Mouse (Mus musculus) layer of hippocampus, adult 2 months (tissue): ENCODE results near the gene Chmp6. TPM values are rescaled to one million over a fixed set of nuclear protein-coding genes. Genes with fewer than 3 reads are reported as not detected.

Experiments
- DNase-seq, 2 experiments: peaks; one replicate each; pipeline ENCODE4 v3.0.0; 2022; ENCODE audit warnings: low spot score in 2 of 2
- H3K27ac ChIP-seq: fragments of 200-600 bp; 2 replicates; pipeline ENCODE4 v1.8.1; 2022
- H3K4me3 ChIP-seq: fragments of 200-600 bp; 2 replicates; pipeline ENCODE4 v1.8.1; 2022; ENCODE audit warnings: mild to moderate bottlenecking
- CTCF ChIP-seq: fragments of 200-600 bp; conservative IDR thresholded peaks from 2 replicates; pipeline ENCODE4 v1.8.1; 2022; ENCODE audit warnings: antibody characterized with exemption, mild to moderate bottlenecking, moderate library complexity
- long read RNA-seq, 2 experiments: library from polyadenylated mRNA; stranded (forward); transcript quantifications; one replicate each; pipeline ENCODE4 v2.0.0; 2021; ENCODE audit warnings: borderline mapping rate in 2 of 2
- total RNA-seq, 2 experiments: library from RNA; stranded (reverse); gene quantifications; 2 replicates each; pipeline ENCODE4 v1.2.3; 2021

Gene Chmp6
- 10 to 100 TPM; 34.7 to 45.9 TPM for total RNA-seq
- long read RNA-seq, experiment 1, transcript Chmp6-201 (8 exons, 1,557 nt), result major isoform, 33 of 38 reads
- long read RNA-seq, experiment 1, partial matches to known transcripts, result 0 of 38 reads
- long read RNA-seq, experiment 1, other reads (novel, unspliced or antisense), result 5 of 38 reads
- long read RNA-seq, experiment 2, transcript Chmp6-201 (8 exons, 1,557 nt), result major isoform, 37 of 40 reads
- long read RNA-seq, experiment 2, partial matches to known transcripts, result 1 of 40 reads
- long read RNA-seq, experiment 2, other reads (novel, unspliced or antisense), result 1 of 40 reads

DNA sequence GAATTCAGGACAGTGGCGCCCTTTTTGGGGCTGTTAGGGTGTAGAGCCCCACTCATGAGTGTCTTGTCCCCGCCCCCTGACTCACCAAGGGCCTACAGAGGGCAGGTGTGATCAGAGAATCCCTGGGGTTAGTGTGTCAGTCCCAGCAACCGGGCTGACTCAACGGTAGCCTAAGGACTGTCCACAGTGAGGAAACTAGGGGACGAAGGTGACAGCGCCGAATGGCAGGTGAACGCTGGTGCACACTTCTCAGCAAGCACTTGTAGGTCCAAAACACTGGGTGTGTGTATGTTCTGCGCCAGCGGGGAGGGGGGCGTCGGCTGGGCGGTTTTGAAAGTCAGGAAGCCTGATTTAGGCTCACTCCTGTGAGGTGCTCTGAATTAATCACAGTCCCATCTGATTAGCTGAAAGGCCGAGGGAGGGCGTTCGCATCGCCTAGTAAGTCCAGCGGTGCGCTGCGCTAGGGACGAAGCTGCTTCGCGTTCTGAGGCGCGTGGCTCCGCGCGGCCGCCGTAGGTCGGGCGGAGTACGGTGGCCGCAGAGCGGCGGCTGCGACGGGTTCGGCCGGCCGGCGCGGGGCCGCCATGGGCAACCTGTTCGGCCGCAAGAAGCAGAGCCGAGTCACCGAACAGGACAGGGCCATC, at the start of gene Chmp6:
Gene Chmp6, plus strand, starts transcription at position 151 of the 644 bp plus-strand sequence.
- Histone ChIP-seq H3K4me3 (peak within 1 kb of the TSS; percentile 99), H3K27ac (peak within 1 kb of the TSS; percentile 97)
- peak; percentile 32 for TF ChIP-seq CTCF
- peak; percentile 83 to 93 for DNase-seq

DNA sequence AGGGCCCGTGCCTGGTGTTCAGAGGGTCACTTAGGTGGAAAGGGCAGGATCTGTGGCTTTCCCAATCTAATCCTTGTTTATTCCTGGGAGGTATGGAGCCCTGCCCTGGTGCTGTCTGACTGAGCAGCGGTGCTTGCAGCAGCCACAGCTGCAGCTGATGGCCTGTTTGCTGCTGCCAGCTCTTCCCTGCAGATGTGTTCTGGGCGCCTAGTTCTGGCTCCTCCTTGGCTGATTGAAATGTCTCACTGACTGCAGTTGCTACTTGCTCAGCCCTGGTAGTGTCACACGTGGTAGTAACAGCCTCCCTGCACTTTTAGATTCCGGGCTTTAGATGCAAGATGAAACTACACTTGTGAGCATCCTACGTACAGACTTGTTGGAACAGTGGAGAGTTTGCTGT, 46.4 kb upstream of the Chmp6 start:
- no peak for DNase-seq
- Histone ChIP-seq H3K4me3 (no peak overlapping the region), H3K27ac (no peak overlapping the region)
- TF ChIP-seq CTCF, result no peak

DNA sequence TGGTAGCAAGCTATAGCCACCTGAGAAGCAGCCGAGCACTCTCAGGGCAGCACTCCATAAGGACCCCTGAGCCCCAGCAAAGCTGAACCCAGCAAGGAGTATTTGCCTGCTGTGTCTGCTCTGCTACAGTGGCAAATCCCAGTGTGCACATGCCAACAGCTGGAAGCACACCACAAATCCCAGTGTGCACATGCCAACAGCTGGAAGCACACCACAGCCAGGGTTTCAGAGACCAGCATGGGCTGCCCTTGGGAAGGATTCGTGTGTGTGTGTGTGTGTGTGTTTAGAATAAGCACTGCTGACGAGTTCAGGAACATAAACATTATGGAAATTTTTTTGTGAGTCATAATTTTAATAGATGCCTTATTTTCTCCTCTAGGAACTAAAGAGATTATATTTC, 45.1 kb upstream of the Chmp6 start:
- peak overlapping the region; percentile 82 for H3K27ac ChIP-seq
- H3K4me3 ChIP-seq, result no peak overlapping the region
- TF ChIP-seq CTCF, result no peak
- no peak for DNase-seq

- TF ChIP-seq CTCF, result no peak
- no peak overlapping the region for H3K4me3 ChIP-seq
- peak overlapping the region; percentile 82 for H3K27ac ChIP-seq
- peak in 1 of 2 experiments; percentile 40 for DNase-seq
Measured at GRCm38 (mm10) chr11:119868556-119868955, 44.7 kb upstream of the Chmp6 start.

GRCm38 (mm10) chr11:119871141-119871540, 42.1 kb upstream of the Chmp6 start:
- Histone ChIP-seq H3K4me3 (no peak overlapping the region), H3K27ac (no peak overlapping the region)
- no peak for DNase-seq
- no peak for TF ChIP-seq CTCF

- H3K27ac ChIP-seq, result no peak overlapping the region
- no peak for TF ChIP-seq CTCF
- no peak overlapping the region for H3K4me3 ChIP-seq
- DNase-seq, result no peak
Measured at GRCm38 (mm10) chr11:119873643-119874042, 39.6 kb upstream of the Chmp6 start.

DNA sequence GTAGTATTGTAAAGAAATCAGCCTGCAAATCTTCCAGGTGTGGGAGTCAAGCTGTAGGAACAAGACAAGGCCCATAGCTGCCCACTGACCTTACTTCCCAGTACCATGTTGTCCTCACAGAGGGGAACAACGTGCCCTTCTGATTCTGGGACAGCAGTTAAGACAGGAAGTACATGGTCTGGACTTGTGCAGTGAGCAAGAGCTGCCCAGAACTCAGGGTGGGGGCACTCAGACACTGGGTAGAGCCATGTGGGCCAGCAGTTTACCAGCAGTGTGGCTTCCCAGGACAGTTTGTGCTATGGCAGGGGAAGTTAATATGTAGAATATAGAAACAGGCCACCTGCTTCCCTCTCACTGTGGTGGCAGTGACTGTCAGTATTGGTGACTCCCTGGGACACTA, 38.4 kb upstream of the Chmp6 start:
- DNase-seq, result no peak

DNA sequence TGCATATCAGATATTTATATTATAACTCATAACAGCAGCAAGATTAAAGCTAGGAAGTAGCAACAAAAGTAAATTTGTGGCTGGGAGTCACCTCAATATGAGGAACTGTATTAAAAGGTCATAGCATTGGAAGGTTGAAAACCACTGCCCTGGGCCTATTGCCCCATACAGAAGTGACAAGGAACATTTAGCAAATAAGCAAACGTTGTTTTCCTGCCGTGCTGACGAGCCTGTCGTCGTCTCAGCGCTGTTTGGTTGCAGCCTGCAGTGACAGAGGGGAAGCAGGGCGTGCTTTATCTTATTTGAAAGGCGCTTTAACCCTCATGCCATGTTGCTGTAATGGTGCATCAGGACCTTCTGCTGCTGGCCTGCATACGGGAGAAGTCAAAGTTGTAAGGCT, 37.6 kb upstream of the Chmp6 start:
- no peak overlapping the region for H3K27ac ChIP-seq
- no peak overlapping the region for H3K4me3 ChIP-seq
- DNase-seq, result no peak
- no peak for TF ChIP-seq CTCF

More for the DNA sequence above, 38.4 kb upstream of the Chmp6 start:
- no peak overlapping the region for H3K27ac ChIP-seq
- no peak for TF ChIP-seq CTCF
- H3K4me3 ChIP-seq, result no peak overlapping the region

- H3K27ac ChIP-seq, result no peak overlapping the region
- DNase-seq, result no peak
- TF ChIP-seq CTCF, result no peak
- no peak overlapping the region for H3K4me3 ChIP-seq
Measured at GRCm38 (mm10) chr11:119877124-119877523, 36.1 kb upstream of the Chmp6 start.

DNA sequence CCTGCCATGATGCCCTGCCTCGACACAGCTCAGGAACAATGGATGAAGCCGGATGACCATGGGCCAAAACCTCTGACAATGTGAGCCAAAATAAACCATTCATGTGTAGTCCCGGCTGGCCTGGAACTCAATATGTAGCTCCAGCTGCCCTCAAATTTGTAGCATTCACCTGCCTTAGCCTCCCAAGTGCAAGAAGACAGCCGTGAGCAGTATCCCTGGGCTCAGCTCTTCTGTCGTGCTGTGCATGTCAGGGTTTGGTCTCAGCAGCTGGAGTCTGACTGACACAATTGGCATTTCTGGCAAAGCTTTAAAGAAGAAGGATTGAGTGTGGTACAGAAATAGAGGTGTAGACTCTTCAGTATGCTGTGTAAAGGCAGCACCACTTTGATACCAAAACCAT, 33.7 kb upstream of the Chmp6 start:
- no peak for DNase-seq
- no peak for TF ChIP-seq CTCF
- Histone ChIP-seq H3K27ac (no peak overlapping the region), H3K4me3 (no peak overlapping the region)

- DNase-seq, result no peak
- TF ChIP-seq CTCF, result no peak
- Histone ChIP-seq H3K4me3 (no peak overlapping the region), H3K27ac (no peak overlapping the region)
Measured at GRCm38 (mm10) chr11:119883646-119884045, 29.6 kb upstream of the Chmp6 start.

GRCm38 (mm10) chr11:119889966-119890365, 23.3 kb upstream of the Chmp6 start:
- DNase-seq, result no peak
- H3K27ac ChIP-seq, result no peak overlapping the region
- no peak overlapping the region for H3K4me3 ChIP-seq
- no peak for TF ChIP-seq CTCF

DNA sequence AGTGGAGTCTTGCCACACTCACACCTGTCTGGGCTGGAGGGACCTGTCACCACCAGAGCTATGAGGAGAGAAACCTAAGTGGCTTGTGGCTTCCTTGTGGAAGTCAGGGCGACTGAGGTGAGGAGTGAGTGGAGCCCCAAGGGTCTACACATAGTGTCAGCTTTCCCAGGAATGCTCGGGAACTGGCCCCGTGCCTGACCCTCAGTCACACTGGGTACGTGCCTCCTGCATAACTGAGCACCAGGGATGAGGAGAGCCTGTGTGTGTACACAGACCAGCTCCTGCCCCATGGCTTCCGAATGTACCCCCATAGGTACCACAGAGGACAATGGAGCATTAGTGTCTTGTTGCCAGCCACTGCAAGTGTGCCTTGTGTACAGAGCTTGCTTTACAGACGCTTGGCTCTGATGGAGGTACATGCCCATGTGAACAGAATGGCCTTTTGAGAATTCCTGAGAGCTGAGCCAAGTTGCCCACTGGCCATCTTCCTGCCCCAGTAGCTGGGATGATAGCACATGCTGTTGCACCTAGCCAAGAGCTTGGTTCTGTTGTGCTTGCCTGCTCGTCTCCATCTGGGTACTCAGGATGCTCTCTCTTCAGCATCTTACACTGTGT, 21.5 kb upstream of the Chmp6 start:
- no peak overlapping the region for H3K27ac ChIP-seq
- DNase-seq, result no peak
- TF ChIP-seq CTCF, result no peak
- no peak overlapping the region for H3K4me3 ChIP-seq

DNA sequence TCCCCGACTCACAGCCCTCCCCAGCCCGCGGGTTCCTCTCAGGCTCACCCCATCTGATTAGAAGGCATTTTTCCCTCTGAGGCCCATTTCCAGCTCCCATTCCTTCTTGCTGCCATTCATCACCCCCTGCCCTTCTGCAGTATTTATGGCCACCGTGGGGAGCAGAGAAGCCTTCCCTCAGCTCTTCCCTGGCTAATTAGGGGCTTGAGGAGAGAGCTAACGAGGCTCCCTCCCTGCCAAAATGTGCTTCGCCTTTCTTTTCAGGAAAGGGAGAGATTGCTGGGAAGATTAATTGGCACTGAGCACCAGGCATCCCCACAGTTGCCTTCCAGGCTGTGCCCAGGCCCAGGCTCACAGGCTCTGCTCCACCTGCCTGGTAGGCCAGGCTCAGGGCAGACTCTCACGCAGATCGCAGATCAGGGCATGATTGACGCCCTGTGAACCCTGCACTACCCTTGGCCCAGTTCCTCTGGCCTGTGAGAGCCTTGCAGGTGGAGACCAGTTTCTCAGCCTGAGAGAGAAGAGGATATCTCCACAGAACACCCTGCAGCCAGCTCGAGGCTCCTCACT, 19.5 kb upstream of the Chmp6 start:
- DNase-seq, result no peak
- H3K4me3 ChIP-seq, result no peak overlapping the region
- no peak for TF ChIP-seq CTCF
- H3K27ac ChIP-seq, result peak overlapping the region; percentile 51; the same call in 1 of the 2 replicates
